Mouse (Mus musculus): Measurements from ENCODE around the gene Qpctl. TPM values are rescaled to one million over a fixed set of nuclear protein-coding genes. Genes with fewer than 3 reads are reported as not detected.

Qpctl gene
- total RNA-seq, 2 experiments from 2014 or later = 20.9 to 22.8 TPM

GRCm38 (mm10) chr7:19092381-19093173, 56.5 kb downstream of the Qpctl start:
- peak; percentile 48 to 69 for DNase-seq (ENCODE audit: low spot score in 2 of 2)

GRCm38 (mm10) chr7:19091913-19092312, 57.2 kb downstream of the Qpctl start:
- DNase-seq (ENCODE audit: low spot score in 2 of 2) = no peak

Small RNA genes within 50 kb of the gene (microRNA-seq; reads per million reads assigned to microRNA genes)
- gene Mir330 = 4,576 to 5,510 reads per million in 2 experiments

Other genes with a start within 250 kb of the Qpctl start
- 10 to 100 TPM; 11.9 to 14.4 TPM for gene Ccdc61, start 238.9 kb downstream of the Qpctl start, total RNA-seq (2021)
- 100 to 1,000 TPM; 106 to 112 TPM for gene Nova2, start 223.4 kb downstream of the Qpctl start, total RNA-seq (2021)
- 1 to 10 TPM in 1 of 2 experiments, under 1 TPM in 1; 0.91 to 1.3 TPM for gene Nanos2, start 161.9 kb downstream of the Qpctl start, total RNA-seq (2021)
- 10 to 100 TPM; 28.0 to 29.1 TPM for gene Mypop, start 158.0 kb downstream of the Qpctl start, total RNA-seq (2021)
- 10 to 100 TPM; 45.5 to 49.7 TPM for gene Irf2bp1, start 145.2 kb downstream of the Qpctl start, total RNA-seq (2021)
- not detected for gene Foxa3, start 125.8 kb downstream of the Qpctl start, total RNA-seq (2021)
- gene Sympk, start 124.9 kb downstream of the Qpctl start, total RNA-seq (2021) = 10 to 100 TPM; 88.4 to 90.2 TPM
- under 1 TPM; 0.21 to 0.58 TPM for gene Rsph6a, start 94.6 kb downstream of the Qpctl start, total RNA-seq (2021)
- gene Dmwd, start 73.1 kb downstream of the Qpctl start, total RNA-seq (2021) = 100 to 1,000 TPM; 141 to 148 TPM
- gene Dmpk, start 65.4 kb downstream of the Qpctl start, total RNA-seq (2021) = 10 to 100 TPM; 33.3 to 37.2 TPM
- gene Six5, start 54.7 kb downstream of the Qpctl start, total RNA-seq (2021) = 1 to 10 TPM; 2.0 to 2.2 TPM
- gene Gm4969, start 30.9 kb downstream of the Qpctl start, total RNA-seq (2021) = 1 to 10 TPM; 1.1 to 1.7 TPM
- 10 to 100 TPM; 11.5 to 13.9 TPM for gene Fbxo46, start 29.4 kb downstream of the Qpctl start, total RNA-seq (2021)
- gene Snrpd2, start 431 bp upstream of the Qpctl start, total RNA-seq (2021) = 100 to 1,000 TPM in 1 of 2 experiments, 10 to 100 TPM in 1; 94.1 to 100 TPM
- 1 to 10 TPM; 3.0 to 4.1 TPM for gene Gipr, start 16.8 kb upstream of the Qpctl start, total RNA-seq (2021)
- gene Eml2, start 27.1 kb upstream of the Qpctl start, total RNA-seq (2021) = 100 to 1,000 TPM; 183 to 198 TPM
- gene Gpr4, start 63.2 kb upstream of the Qpctl start, total RNA-seq (2021) = 1 to 10 TPM; 3.5 to 3.6 TPM
- gene Opa3, start 79.0 kb upstream of the Qpctl start, total RNA-seq (2021) = 10 to 100 TPM; 36.2 to 37.8 TPM
- gene Vasp, start 122.5 kb upstream of the Qpctl start, total RNA-seq (2021) = 10 to 100 TPM; 26.4 to 27.3 TPM
- under 1 TPM in 1 of 2 experiments, not detected in 1; 0.31 TPM for gene Ppm1n, start 130.8 kb upstream of the Qpctl start, total RNA-seq (2021)
- gene Rtn2, start 133.3 kb upstream of the Qpctl start, total RNA-seq (2021) = 100 to 1,000 TPM; 118 to 127 TPM
- gene Fosb, start 160.8 kb upstream of the Qpctl start, total RNA-seq (2021) = 1 to 10 TPM; 1.4 to 2.0 TPM
- gene Ercc1, start 195.5 kb upstream of the Qpctl start, total RNA-seq (2021) = 10 to 100 TPM; 43.1 to 43.9 TPM
- gene Cd3eap, start 210.2 kb upstream of the Qpctl start, total RNA-seq (2021) = 10 to 100 TPM; 17.6 to 18.1 TPM
- gene Ppp1r13l, start 210.5 kb upstream of the Qpctl start, total RNA-seq (2021) = 1 to 10 TPM; 3.4 to 4.5 TPM
- gene Ercc2, start 232.7 kb upstream of the Qpctl start, total RNA-seq (2021) = 10 to 100 TPM; 33.8 to 33.9 TPM

Measured in layer of hippocampus, postnatal 10 days (tissue).